Mouse (Mus musculus) T-helper 1 cell (primary cell): ENCODE measurements around the gene Akr1e1.
"Not testable (repeated sequence)": the region's sequence is repeated elsewhere in the genome, so short reads cannot be mapped to it uniquely, and the experiment has no call there.

Source experiments
- in situ Hi-C: fragments of 300-600 bp; cut with MboI, MseI; formaldehyde crosslinking; loops from one replicate; pipeline ENCODE4 v1.15.1; 2025; ENCODE audit warnings: high pct_unique_total_duplicates

Gene Akr1e1

GRCm38 (mm10) chr13:4608961-4609409, at the start of gene Akr1e1:
TSS of gene Akr1e1 (minus strand) at chr13:4609174.
- in situ Hi-C loops, result no loop called here

GRCm38 (mm10) chr13:4658346-4658745, 49.4 kb upstream of the Akr1e1 start:
- in situ Hi-C loops, result loop anchor here (5.0 kb wide), 1 partner anchor 1819 kb away; no protein-coding TSS in a partner anchor

- in situ Hi-C loops, result loop anchor here (5.0 kb wide), 1 partner anchor 1821 kb away; no protein-coding TSS in a partner anchor
Measured at GRCm38 (mm10) chr13:4656277-4657146, 47.5 kb upstream of the Akr1e1 start.

- in situ Hi-C loops, result no loop called here
Measured at GRCm38 (mm10) chr13:4650190-4650589, 41.2 kb upstream of the Akr1e1 start.

GRCm38 (mm10) chr13:4645248-4645647, 36.3 kb upstream of the Akr1e1 start:
- in situ Hi-C loops, result no loop called here

- in situ Hi-C loops, result no loop called here
Measured at GRCm38 (mm10) chr13:4610902-4611301, 1.9 kb upstream of the Akr1e1 start.

GRCm38 (mm10) chr13:4608530-4608929, 444 bp downstream of the Akr1e1 start:
- in situ Hi-C loops, result no loop called here

- in situ Hi-C loops, result no loop called here
Measured at GRCm38 (mm10) chr13:4606821-4607220, 2.2 kb downstream of the Akr1e1 start.

- in situ Hi-C loops, result not testable (repeated sequence)
Measured at GRCm38 (mm10) chr13:4603431-4603830, 5.5 kb downstream of the Akr1e1 start.

GRCm38 (mm10) chr13:4576921-4577320, 32.1 kb downstream of the Akr1e1 start:
- in situ Hi-C loops, result loop anchor here (10.0 to 25.0 kb wide), 2 partner anchors 752 to 890 kb away; no protein-coding TSS in a partner anchor

- in situ Hi-C loops, result loop anchor here (10.0 kb wide), 1 partner anchor 749 kb away; no protein-coding TSS in a partner anchor
Measured at GRCm38 (mm10) chr13:4573871-4574270, 35.1 kb downstream of the Akr1e1 start, which contains the start of gene Akr1c21. TSS of gene Akr1c21 (plus strand) at chr13:4574075.

- in situ Hi-C loops, result no loop called here
Measured at GRCm38 (mm10) chr13:4565996-4566395, 43.0 kb downstream of the Akr1e1 start.

GRCm38 (mm10) chr13:4560500-4560899, 48.5 kb downstream of the Akr1e1 start:
- in situ Hi-C loops, result no loop called here

GRCm38 (mm10) chr13:4559143-4559542, 49.8 kb downstream of the Akr1e1 start:
- in situ Hi-C loops, result no loop called here
